Mouse (Mus musculus): ENCODE measurements around the gene Gm49396.

DNA sequence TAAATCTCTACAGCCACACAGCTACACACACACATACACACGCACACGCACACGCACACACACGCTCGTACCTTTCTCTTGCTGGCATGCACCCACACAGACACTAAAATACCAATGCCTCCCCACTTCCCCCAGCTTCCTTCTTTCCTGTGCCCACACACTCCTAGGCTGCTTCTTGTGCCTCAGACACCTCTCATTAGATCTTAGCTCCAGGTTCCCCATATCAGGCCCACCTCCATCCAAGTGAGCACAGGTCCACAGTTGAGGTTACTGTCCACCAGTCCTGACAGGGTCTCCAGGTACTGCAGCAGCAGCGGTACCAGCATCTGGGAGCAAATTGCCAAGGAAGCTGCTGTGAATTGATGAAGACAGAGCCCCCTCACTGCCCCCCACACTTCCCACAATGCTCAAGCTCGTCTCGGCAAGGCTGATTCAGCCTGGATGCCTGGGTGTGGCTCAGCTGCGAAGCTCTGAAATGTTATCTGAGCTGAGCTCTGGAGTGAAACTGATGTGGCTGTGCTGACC, 31.8 kb upstream of the Gm49396 start:
- TF ChIP-seq CTCF (IDR thresholded peaks at IDR 0.05; ENCODE audit: borderline replicate concordance, insufficient read depth, low read length) (no peak), POLR2A (IDR thresholded peaks at IDR 0.05; ENCODE audit: low read depth, low read length) (no peak)

Data from embryonic fibroblast, embryonic 13.5 days (primary cell).